Mouse (Mus musculus): Measurements from ENCODE around the gene D1Pas1.

DNA sequence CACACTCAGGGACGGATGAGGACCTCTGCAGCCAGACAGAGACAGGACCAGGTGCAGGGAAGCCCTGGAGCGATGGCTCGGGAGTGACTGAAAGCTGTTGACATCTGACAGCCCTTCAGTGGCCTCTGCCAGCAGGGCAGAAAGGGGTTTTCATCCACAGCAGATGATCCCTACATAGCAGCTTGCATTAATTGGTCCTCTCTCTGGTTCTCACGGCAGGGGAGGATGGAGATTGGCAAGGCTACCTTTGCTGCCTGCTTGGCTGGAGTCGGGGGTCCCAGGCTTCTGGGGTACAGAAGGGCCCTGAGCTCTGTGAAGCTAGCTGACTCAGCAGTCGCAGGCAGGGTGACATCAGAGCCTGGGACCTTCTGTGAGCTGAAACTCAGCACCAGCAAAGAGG lies 24.3 kb downstream of the D1Pas1 start:
- TF ChIP-seq CTCF (IDR thresholded peaks at IDR 0.05; ENCODE audit: low read depth) (no peak), EP300 (IDR thresholded peaks at IDR 0.05; ENCODE audit: low read depth) (no peak)
